Mouse (Mus musculus): Measurements from ENCODE around the gene Prss34.

Gene Prss34

GRCm38 (mm10) chr17:25308346-25308745 is 10.2 kb downstream of the Prss34 start, which contains the start of gene Prss28:
TSS of gene Prss28 (plus strand) at chr17:25308646.
- no peak for DNase-seq (ENCODE audit: extremely low spot score, low read depth, low spot score)

GRCm38 (mm10) chr17:25318354-25318753 is 20.2 kb downstream of the Prss34 start, which contains the start of gene Prss29:
TSS of gene Prss29 (plus strand) at chr17:25318654.
- DNase-seq (ENCODE audit: extremely low spot score, low read depth, low spot score) = no peak

- DNase-seq (ENCODE audit: extremely low spot score, low read depth, low spot score) = no peak
Observed at GRCm38 (mm10) chr17:25320819-25321218, 22.6 kb downstream of the Prss34 start.

GRCm38 (mm10) chr17:25322930-25323329 is 24.7 kb downstream of the Prss34 start:
- no peak for DNase-seq (ENCODE audit: extremely low spot score, low read depth, low spot score)

- DNase-seq (ENCODE audit: extremely low spot score, low read depth, low spot score) = no peak
Observed at GRCm38 (mm10) chr17:25332321-25332720, 34.1 kb downstream of the Prss34 start.

GRCm38 (mm10) chr17:25333943-25334342 is 35.7 kb downstream of the Prss34 start:
- DNase-seq (ENCODE audit: extremely low spot score, low read depth, low spot score) = peak; percentile 57

- no peak for DNase-seq (ENCODE audit: extremely low spot score, low read depth, low spot score)
Observed at GRCm38 (mm10) chr17:25338218-25338617, 40.0 kb downstream of the Prss34 start.

GRCm38 (mm10) chr17:25340003-25340402 is 41.8 kb downstream of the Prss34 start:
- no peak for DNase-seq (ENCODE audit: extremely low spot score, low read depth, low spot score)

- DNase-seq (ENCODE audit: extremely low spot score, low read depth, low spot score) = no peak
Observed at GRCm38 (mm10) chr17:25341490-25341889, 43.3 kb downstream of the Prss34 start.

- DNase-seq (ENCODE audit: extremely low spot score, low read depth, low spot score) = no peak
Observed at GRCm38 (mm10) chr17:25345462-25345861, 47.3 kb downstream of the Prss34 start, which contains the start of gene Tpsab1. TSS of gene Tpsab1 (minus strand) at chr17:25345562.

All from hindlimb bud, embryonic 11.5 days (tissue).